Mouse (Mus musculus) gastrocnemius, adult 8-10 months (tissue): ENCODE results near the gene Fhad1. TPM values are rescaled to one million over a fixed set of nuclear protein-coding genes. Genes with fewer than 3 reads are reported as not detected.
A peak's percentile ranks its signal among the peaks of the same experiment; 100 is the strongest.

Source experiments
- DNase-seq, 2 experiments: peaks; one replicate each; pipeline ENCODE4 v3.0.0; 2022; ENCODE audit warnings: low spot score in 2 of 2
- total RNA-seq, 4 experiments: library from RNA; stranded (reverse); gene quantifications; 2 replicates each; pipeline ENCODE4 v1.2.4; 2022

Gene Fhad1
- total RNA-seq, 4 experiments from 2014 or later, result not detected

- DNase-seq, result no peak
Observed at GRCm38 (mm10) chr4:141978582-141978981, 36.3 kb downstream of the Fhad1 start.

DNA sequence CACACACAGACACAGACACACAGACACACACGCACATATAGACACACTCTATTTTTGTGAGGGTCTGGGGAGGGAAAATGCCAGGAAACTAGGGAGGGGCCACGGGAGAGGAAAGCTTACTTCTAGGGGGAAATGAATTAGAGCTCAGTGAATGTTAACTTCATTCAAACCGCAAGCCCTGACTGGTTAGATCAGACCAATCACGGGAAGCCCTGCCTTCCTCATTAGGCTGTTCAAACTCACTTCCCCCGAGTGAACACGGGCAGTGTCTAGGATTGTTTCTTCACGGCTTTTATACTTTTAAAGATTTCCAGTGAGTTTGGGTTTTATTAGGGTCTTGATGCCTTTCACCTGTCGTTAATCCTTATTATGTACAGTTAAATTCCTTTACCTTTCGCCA lies 37.5 kb downstream of the Fhad1 start:
- DNase-seq, result no peak

GRCm38 (mm10) chr4:141976163-141976562 lies 38.7 kb downstream of the Fhad1 start:
- no peak for DNase-seq

- DNase-seq, result no peak
Observed at GRCm38 (mm10) chr4:141964575-141964974, 50.3 kb downstream of the Fhad1 start.

GRCm38 (mm10) chr4:141963907-141964306 lies 51.0 kb downstream of the Fhad1 start:
- no peak for DNase-seq

DNA sequence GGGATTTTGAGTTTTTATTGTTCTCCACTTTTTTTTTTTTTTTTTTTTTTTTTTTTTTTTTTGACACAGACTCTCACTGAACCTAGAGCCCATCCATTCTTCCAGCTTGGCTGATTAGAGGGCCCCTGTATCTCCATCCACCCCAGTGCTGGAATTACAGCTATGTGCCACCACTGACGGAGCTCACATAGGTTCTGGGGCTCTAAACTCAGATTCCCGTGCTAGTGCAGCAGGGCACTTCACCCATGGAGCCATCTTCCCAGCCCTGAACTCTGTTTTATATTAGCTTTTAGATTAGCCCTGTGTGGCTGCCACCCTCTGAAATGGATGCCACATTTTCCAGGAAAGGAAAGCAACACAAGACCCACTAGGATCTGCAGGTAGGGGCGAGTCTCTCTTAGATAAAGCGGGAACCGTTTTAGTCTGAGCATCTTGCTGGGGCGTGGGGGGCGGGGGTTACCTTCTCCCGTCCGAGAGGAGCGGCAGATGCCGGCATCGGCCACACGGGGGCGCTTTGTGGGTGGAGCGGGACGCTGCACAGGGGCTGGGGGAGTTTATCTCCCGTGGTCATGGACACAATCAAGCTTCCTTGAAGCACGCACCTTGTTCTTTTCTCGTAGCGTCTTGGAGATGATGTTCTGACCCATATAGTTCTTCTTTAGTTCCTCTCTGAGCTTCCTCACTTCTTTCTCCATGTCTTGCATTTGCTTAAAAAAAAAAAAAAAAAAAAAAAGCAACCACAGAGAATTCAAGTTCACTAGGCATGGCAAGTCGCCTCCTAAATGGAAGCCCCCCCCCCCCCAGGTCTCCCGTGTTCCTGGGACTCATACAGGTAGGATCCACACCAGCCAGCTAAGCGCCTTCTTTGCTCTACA lies 51.8 kb downstream of the Fhad1 start:
- DNase-seq, result no peak

DNA sequence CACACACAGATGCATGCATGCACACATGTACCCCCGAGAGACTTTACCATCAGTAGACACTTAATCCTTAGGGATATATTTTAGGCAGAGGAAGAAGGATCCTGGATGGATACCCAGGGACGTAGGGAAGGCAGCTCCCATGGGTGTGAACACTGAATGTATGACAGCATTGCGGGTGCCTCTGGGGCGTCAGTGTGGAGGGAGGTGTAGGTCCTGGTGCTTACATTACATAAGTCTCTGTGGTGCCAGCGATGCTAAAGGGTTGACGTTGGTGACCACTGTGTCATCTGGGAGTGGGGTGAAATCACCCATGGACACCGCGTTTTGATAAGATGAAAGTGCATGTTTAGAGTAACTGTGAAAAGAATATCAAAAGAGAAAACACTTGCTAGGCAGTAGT lies 54.8 kb downstream of the Fhad1 start:
- no peak for DNase-seq

DNA sequence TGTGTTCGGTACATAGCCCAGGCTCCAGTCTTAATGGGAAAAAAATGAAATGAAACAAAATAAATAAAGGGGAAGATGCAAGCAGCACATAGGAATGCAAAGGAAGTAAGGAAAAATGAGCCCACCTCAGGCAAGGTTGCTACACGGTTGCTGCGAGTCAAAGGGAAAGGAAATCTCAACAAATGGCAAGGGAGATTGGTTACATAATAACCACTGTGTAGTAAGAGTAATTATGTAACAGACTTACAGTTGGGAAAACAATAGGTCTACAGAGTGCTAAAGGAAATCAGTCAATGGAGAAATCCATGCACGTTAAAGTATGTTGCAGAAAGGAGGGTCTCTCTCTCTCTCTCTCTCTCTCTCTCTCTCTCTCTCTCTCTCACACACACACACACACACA lies 55.3 kb downstream of the Fhad1 start:
- no peak for DNase-seq

- DNase-seq, result peak in 1 of 2 experiments; percentile 22
Observed at GRCm38 (mm10) chr4:141958614-141959375, 56.1 kb downstream of the Fhad1 start.

DNA sequence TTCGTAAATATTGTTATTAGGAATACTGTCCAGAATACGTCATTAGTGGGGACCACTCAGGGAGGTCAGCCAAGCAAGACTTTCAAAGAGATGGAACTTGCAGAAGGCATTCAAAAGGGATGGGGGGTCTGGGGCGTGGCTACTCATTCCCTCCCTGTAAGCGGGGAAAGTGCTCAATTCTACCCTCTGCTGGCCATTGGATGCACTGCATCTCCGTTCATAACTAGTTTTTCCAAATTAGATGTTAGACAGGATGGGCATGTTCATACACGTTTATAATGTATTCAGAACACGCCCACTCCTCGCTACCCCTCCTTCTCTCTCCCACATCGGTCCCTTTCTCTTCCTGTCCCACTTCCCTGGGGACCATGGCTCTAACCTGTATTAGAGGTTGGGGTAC lies 56.7 kb downstream of the Fhad1 start:
- DNase-seq, result peak; percentile 51 to 60

GRCm38 (mm10) chr4:141957740-141958139 lies 57.1 kb downstream of the Fhad1 start:
- no peak for DNase-seq

DNA sequence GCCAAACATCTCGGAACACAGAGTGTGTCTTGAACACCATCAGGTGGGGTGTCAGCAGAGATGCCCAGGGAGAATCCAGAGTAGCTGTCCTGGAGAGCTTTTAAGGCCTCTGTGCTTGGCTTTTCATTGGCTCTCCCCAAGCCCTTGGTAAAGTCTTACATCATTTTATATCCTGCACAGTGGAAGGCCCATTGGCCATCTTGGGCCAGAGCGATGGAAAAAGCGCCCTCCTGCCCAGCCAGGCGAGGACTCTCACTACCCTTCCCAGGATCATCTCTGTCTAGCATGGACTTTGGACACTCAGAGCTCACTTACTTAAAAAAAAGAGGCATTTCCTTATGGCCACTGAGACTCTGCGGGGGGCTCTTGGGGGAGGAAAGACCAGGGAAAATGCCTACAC lies 58.0 kb downstream of the Fhad1 start:
- DNase-seq, result no peak

DNA sequence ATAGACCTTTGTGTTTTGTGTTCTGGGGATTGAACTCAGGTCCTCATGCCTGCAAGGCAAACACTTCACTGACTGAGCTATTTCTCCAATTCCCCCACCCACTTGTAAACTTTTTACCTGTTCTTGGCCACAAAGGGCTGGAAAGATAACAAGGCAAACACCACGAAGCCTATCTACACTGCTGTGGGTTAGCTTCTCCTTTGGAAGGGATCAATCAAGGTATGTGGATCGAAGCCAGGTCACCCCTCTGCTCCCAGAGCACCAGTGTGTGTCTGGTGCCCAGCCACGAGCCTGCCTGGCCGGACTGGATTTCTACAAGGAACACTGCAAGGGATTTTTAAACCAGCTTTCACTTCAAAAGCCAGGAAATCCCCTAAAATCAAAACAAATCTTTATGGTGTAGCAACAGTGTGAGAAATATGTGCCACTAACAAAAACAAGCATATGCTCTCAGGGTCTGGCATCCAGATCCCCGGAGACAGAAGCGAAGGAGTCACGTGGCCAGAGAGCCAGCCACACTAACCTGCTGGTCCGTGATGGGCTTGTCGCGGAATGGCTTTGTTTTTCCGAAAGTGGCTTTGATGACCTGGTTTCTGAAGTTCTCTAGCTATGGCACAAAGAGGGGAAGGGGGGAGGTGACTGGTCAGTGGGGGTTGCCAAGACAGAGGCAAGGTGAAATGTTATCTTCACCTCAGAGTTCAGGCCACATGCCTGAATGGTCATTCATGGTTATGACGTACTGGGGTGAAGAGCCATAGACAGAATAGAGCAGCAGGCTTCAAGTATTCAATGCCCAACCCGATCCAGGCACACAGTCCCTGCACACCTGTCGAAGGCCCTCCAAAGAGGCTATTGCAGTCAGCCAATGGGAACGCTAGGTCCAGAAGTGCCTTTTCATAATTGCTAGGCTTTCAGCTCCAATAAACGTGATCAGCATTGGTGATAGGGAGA lies 59.8 kb downstream of the Fhad1 start:
- DNase-seq, result no peak

GRCm38 (mm10) chr4:141953859-141954258 lies 61.0 kb downstream of the Fhad1 start:
- no peak for DNase-seq

GRCm38 (mm10) chr4:141953291-141953690 lies 61.6 kb downstream of the Fhad1 start:
- no peak for DNase-seq

- no peak for DNase-seq
Observed at GRCm38 (mm10) chr4:141952824-141953223, 62.1 kb downstream of the Fhad1 start.

- no peak for DNase-seq
Observed at GRCm38 (mm10) chr4:141952114-141952513, 62.8 kb downstream of the Fhad1 start.

DNA sequence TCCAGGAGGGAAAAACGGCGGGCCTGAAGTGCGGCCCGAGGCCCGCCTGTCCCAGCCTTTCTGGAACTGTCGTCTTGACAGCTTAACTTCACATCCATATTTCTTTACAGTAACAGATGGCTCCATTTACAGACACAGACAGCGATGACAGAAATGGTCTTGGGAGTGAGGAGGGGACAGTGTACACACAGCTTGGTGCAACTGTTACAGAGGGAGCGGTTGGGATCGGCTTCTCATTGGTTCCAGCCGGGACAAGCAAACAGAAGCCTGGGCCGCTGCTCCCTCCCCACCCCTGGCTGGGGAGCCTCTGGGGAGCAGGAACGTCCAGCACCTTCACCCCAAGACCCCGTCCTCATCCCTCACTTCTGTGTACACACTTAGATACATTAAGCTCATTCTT lies 65.4 kb downstream of the Fhad1 start:
- no peak for DNase-seq

DNA sequence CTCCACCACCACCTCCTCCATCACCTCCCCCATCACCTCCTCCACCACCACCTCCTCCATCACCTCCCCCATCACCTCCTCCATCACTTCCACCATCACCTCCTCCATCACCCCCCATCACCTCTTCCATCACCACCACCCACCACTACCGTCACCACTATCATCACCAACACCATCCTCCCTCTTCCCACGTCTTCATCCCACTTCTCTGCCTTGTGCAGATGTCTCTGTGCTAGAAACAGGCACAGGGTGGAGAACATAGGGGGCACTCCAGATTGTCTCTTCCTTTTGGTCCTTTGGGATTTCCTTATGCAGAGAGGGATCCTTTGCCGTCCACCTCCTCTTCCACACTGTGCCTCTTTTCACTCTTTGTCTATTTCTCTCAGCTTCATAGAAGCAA lies 66.1 kb downstream of the Fhad1 start:
- DNase-seq, result no peak

DNA sequence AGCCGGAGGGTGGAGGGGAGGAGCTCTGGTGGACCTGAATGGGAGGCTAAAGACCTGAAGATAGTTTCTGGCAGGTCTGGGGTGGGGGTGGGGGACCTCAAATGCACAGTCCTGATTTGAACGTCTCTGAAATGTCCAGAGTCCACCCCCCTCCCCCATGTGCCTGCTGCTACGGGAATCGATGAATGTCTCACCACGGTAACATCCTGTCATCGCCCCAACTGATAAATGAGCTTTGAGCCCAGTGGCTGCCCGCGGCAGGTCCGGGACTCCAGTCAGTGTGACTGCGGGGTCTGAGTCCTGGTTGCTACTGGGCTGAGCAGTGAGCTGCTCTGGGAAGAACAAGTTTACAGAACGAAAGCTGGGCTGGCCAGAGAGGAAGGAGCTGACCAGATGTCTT lies 72.5 kb downstream of the Fhad1 start:
- no peak for DNase-seq

DNA sequence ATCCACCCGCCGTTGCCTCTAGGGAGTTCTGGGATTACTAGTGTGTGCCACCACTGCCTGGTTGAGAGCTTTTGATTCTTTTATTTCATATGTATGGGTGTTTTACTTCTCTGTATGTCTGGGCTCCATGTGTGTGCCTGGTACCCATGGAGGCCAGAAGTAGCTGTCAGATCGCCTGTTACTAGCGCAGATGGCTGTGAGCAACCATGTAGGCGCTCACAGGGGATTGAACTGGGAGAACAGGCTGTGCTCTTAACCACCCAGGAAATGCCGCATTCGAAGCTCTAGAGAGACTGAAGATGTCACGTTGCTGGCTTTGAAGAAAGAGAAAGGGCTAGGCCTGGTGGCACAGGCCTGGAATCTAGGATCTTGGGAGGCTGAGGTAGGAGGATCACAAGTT lies 73.6 kb downstream of the Fhad1 start:
- no peak for DNase-seq

- DNase-seq, result no peak
Observed at GRCm38 (mm10) chr4:141938535-141938934, 76.3 kb downstream of the Fhad1 start.
